Mouse (Mus musculus) cortical plate, adult 2 months (tissue): ENCODE data around the gene Mars. TPM values are rescaled to one million over a fixed set of nuclear protein-coding genes. Genes with fewer than 3 reads are reported as not detected.
A peak's percentile ranks its signal among the peaks of the same experiment; 100 is the strongest.

Experiments
- H3K27ac ChIP-seq: fragments of 200-500 bp; 2 replicates; pipeline ENCODE4 v1.5.1; 2012; ENCODE audit warnings: low read length, control low read depth, inconsistent platforms; ENCODE audit not compliant: insufficient read depth
- H3K4me1 ChIP-seq: fragments of 200-500 bp; 2 replicates; pipeline ENCODE4 v1.6.1; 2011; ENCODE audit warnings: low read length; ENCODE audit not compliant: control insufficient read depth, insufficient read depth
- H3K4me3 ChIP-seq: fragments of 200-500 bp; 2 replicates; pipeline ENCODE4 v1.5.1; 2011; ENCODE audit warnings: mild to moderate bottlenecking, low read length, control low read depth; ENCODE audit not compliant: insufficient read depth
- CTCF ChIP-seq: fragments of 200-500 bp; IDR thresholded peaks from 2 replicates; pipeline ENCODE4 v1.5.1; 2011; ENCODE audit warnings: mild to moderate bottlenecking, control low read depth, low read length; ENCODE audit not compliant: insufficient read depth; ENCODE audit errors: extremely low read depth
- POLR2A ChIP-seq: fragments of 200-500 bp; IDR thresholded peaks from 2 replicates; pipeline ENCODE4 v1.6.1; 2011; ENCODE audit warnings: mild to moderate bottlenecking, low read length, control low read depth; ENCODE audit not compliant: insufficient read depth; ENCODE audit errors: extremely low read depth
- polyA plus RNA-seq: library from polyadenylated mRNA; depleted of rRNA; stranded (reverse); fragments of >200 nt; gene quantifications from 2 replicates; pipeline ENCODE4 v1.2.3, GENCODE M21; 2012

Gene Mars
- polyA plus RNA-seq, 1 experiment = 75.6 TPM

GRCm38 (mm10) chr10:127338930-127339682 is 27.5 kb upstream of the Mars start:
- H3K27ac ChIP-seq = no peak overlapping the region
- TF ChIP-seq POLR2A (no peak), CTCF (peak; percentile 91)
- H3K4me1 ChIP-seq = peaks cover 1% of the 10 kb centered on the region; the same call in 1 of the 2 replicates
- peak overlapping the region; percentile 38 for H3K4me3 ChIP-seq

- TF ChIP-seq POLR2A = no peak
- no peak for TF ChIP-seq CTCF
- Histone ChIP-seq H3K4me3 (no peak overlapping the region), H3K4me1 (peaks cover 1% of the 10 kb centered on the region; the same call in 1 of the 2 replicates), H3K27ac (no peak overlapping the region)
Observed at GRCm38 (mm10) chr10:127337536-127338099, 26.0 kb upstream of the Mars start.

- no peak overlapping the region for H3K4me3 ChIP-seq
- no peak overlapping the region for H3K27ac ChIP-seq
- TF ChIP-seq CTCF = no peak
- no peak for TF ChIP-seq POLR2A
- peaks cover 1% of the 10 kb centered on the region; the same call in 1 of the 2 replicates for H3K4me1 ChIP-seq
Observed at GRCm38 (mm10) chr10:127336952-127337351, 25.4 kb upstream of the Mars start.

GRCm38 (mm10) chr10:127335271-127335670 is 23.7 kb upstream of the Mars start:
- peaks cover 1% of the 10 kb centered on the region; the same call in 1 of the 2 replicates for H3K4me1 ChIP-seq
- no peak for TF ChIP-seq POLR2A
- no peak for TF ChIP-seq CTCF
- no peak overlapping the region for H3K27ac ChIP-seq
- H3K4me3 ChIP-seq = no peak overlapping the region

- H3K27ac ChIP-seq = no peak overlapping the region
- H3K4me3 ChIP-seq = no peak overlapping the region
- H3K4me1 ChIP-seq = no peaks in the 10 kb centered on the region
- no peak for TF ChIP-seq POLR2A
- peak; percentile 28 for TF ChIP-seq CTCF
Observed at GRCm38 (mm10) chr10:127333152-127333551, 21.6 kb upstream of the Mars start.

GRCm38 (mm10) chr10:127332211-127332874 is 20.8 kb upstream of the Mars start:
- Histone ChIP-seq H3K27ac (no peak overlapping the region), H3K4me1 (no peaks in the 10 kb centered on the region), H3K4me3 (no peak overlapping the region)
- TF ChIP-seq CTCF (0 out of 2 replicates have a peak, but pooled peaks have one; percentile 0), POLR2A (no peak)

GRCm38 (mm10) chr10:127330212-127330611 is 18.6 kb upstream of the Mars start:
- no peaks in the 10 kb centered on the region for H3K4me1 ChIP-seq
- no peak overlapping the region for H3K4me3 ChIP-seq
- no peak overlapping the region for H3K27ac ChIP-seq
- TF ChIP-seq POLR2A (no peak), CTCF (no peak)

GRCm38 (mm10) chr10:127327461-127328145 is 16.0 kb upstream of the Mars start:
- H3K4me1 ChIP-seq = no peaks in the 10 kb centered on the region
- TF ChIP-seq POLR2A (no peak), CTCF (no peak)
- H3K4me3 ChIP-seq = no peak overlapping the region
- H3K27ac ChIP-seq = no peak overlapping the region

GRCm38 (mm10) chr10:127326828-127327227 is 15.2 kb upstream of the Mars start:
- Histone ChIP-seq H3K4me3 (peak overlapping the region; percentile 5; the same call in 1 of the 2 replicates), H3K4me1 (no peaks in the 10 kb centered on the region), H3K27ac (no peak overlapping the region)
- TF ChIP-seq CTCF = no peak
- TF ChIP-seq POLR2A = no peak
